Mouse (Mus musculus) liver, embryonic 16.5 days (tissue): ENCODE results near the gene Il17re. TPM values are rescaled to one million over a fixed set of nuclear protein-coding genes. Genes with fewer than 3 reads are reported as not detected.

Experiments used
- ATAC-seq: fragments of 200-750 bp; cut with Nextera tagmentation; 2 replicates; pipeline ENCODE4 v1.8.0; 2017; ENCODE audit warnings: low read depth, mild to moderate bottlenecking, moderate number of reproducible peaks, moderate library complexity
- H3K27ac ChIP-seq: fragments of 300-500 bp; sonication (generic); 2 replicates; pipeline ENCODE4 v1.5.1; 2014; ENCODE audit warnings: mild to moderate bottlenecking, low read length
- H3K27me3 ChIP-seq: fragments of 300-500 bp; sonication (generic); 2 replicates; pipeline ENCODE4 v1.6.1; 2014; ENCODE audit warnings: low read depth, low read length, mixed read lengths; ENCODE audit not compliant: control insufficient read depth, insufficient read depth
- H3K36me3 ChIP-seq: fragments of 300-500 bp; sonication (generic); 2 replicates; pipeline ENCODE4 v1.6.1; 2014; ENCODE audit warnings: mild to moderate bottlenecking; ENCODE audit not compliant: control insufficient read depth, insufficient read depth
- H3K4me1 ChIP-seq: fragments of 300-500 bp; sonication (generic); 2 replicates; pipeline ENCODE4 v1.6.1; 2014; ENCODE audit warnings: low read depth, low read length, mixed read lengths; ENCODE audit not compliant: control insufficient read depth
- H3K4me2 ChIP-seq: fragments of 300-500 bp; sonication (generic); 2 replicates; pipeline ENCODE4 v1.6.1; 2014; ENCODE audit warnings: low read depth, low read length, mixed read lengths
- H3K4me3 ChIP-seq: fragments of 300-500 bp; sonication (generic); 2 replicates; pipeline ENCODE4 v1.5.1; 2014; ENCODE audit warnings: low read depth, mild to moderate bottlenecking, low read length
- H3K9ac ChIP-seq: fragments of 300-500 bp; sonication (generic); 2 replicates; pipeline ENCODE4 v1.6.1; 2014; ENCODE audit warnings: low read depth, low read length
- H3K9me3 ChIP-seq: fragments of 300-500 bp; sonication (generic); replicated peaks from 2 replicates; pipeline ENCODE4 v1.6.1; 2016; ENCODE audit warnings: low read length; ENCODE audit not compliant: control insufficient read depth
- WGBS: fragments of 180-500 bp; shearing (Covaris S2); extraction: QIAGEN DNeasy Blood & Tissue Kit; methylation state at CpG from one replicate; pipeline ENCODE4 v1.1.7; 2014; ENCODE audit not compliant: insufficient replicate concordance; 5-methylcytosine and 5-hydroxymethylcytosine counted together
- microRNA-seq: library from miRNA; unstranded; fragments of <30 nt; microRNA quantifications from one replicate; pipeline ENCODE4, GENCODE M21; 2016
- polyA plus RNA-seq: library from polyadenylated mRNA; unstranded; fragments of >200 nt; fragmentation: Nextera tagmentation; extraction: Ambion mirVana; gene quantifications from 2 replicates; pipeline ENCODE4 v1.2.1, GENCODE M21; 2015

Gene Il17re
- polyA plus RNA-seq, 1 experiment from 2014 or later = 0.33 TPM

DNA sequence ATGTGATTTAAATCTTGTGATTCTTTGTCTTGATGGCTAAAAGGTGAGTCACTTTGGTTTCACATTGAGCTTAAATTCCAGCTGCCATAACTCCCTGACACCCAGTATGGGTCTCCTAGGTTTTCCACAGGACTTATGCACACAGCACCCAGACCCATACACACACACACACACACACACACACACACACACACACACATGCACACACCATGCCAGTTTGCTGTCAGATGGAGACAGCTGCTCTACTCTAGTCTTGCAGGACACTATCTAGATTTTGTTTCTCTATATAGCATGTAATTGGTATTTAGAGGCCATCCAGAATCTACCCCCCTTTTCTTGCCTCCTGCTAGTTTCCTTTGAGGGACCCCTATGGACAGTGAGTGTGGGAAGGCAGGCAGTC, 48.8 kb downstream of the Il17re start:
- no peak overlapping the region for H3K9ac ChIP-seq
- H3K4me3 ChIP-seq = no peak overlapping the region
- H3K36me3 ChIP-seq = no peaks in the 10 kb centered on the region
- H3K9me3 ChIP-seq = no peaks in the 10 kb centered on the region
- no peaks in the 10 kb centered on the region for H3K4me1 ChIP-seq
- H3K4me2 ChIP-seq = no peak overlapping the region
- no peak overlapping the region for H3K27ac ChIP-seq
- no peaks in the 10 kb centered on the region; the same call in 1 of the 2 replicates for H3K27me3 ChIP-seq
- ATAC-seq = no peak

DNA sequence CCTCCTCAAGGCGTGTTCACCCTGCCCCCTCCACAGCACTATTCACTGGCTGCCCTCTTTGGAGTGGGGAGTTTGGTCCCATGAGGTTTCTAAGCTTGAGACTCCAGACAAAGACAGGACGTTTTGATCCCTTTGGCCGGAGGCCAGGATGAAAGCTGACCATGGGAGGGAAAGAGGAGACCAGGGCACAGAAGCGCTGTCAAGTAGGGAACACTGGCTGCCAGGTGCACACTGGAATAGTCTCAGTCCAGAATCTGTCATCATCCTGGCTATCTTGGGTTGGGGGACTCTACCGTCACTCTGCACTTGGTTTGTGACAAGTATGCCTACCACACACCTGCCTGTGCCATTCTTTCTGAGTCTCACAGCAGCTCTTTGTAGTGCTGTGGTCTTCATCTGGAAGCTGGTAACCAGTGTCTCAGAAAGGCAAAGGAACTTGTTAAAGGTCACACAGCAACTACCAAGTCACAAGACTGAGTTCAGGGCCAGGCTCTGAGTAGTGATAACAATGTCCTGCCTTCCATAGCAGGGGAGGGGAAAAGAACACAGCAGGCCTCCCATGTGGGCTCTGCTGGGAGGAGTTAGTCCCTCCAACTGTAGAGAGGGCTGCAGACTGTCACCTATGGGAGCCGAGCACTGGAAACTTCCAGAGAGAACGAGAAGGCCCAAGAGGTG, 50.1 kb downstream of the Il17re start:
- H3K9me3 ChIP-seq = no peaks in the 10 kb centered on the region
- WGBS = 53% methylated on average over 7 of the region's 7 CpGs
- H3K36me3 ChIP-seq = no peaks in the 10 kb centered on the region
- no peaks in the 10 kb centered on the region for H3K4me1 ChIP-seq
- no peaks in the 10 kb centered on the region for H3K27me3 ChIP-seq
- no peak overlapping the region for H3K9ac ChIP-seq
- H3K4me2 ChIP-seq = no peak overlapping the region
- no peak for ATAC-seq
- no peak overlapping the region for H3K27ac ChIP-seq
- no peak overlapping the region for H3K4me3 ChIP-seq

DNA sequence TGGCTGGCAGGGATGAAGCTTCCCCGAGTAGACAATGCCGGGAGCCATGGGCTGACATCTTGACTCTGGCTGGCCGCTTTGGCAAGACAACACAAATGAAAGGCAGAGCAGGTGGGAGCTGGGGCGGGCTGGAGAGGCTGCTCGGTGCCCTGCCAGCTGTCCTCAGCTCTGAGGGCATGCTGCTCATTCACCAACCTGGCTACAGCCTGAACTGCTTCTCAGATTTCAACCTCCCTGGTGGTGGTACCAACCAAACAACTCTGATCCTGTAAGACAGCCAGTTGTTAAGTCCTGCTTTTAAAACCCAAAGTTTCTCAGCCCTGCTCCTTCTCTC, 50.6 kb downstream of the Il17re start:
- Histone ChIP-seq H3K9me3 (no peaks in the 10 kb centered on the region), H3K4me2 (no peak overlapping the region), H3K27ac (no peak overlapping the region), H3K27me3 (no peaks in the 10 kb centered on the region), H3K4me3 (no peak overlapping the region), H3K36me3 (peaks cover 4% of the 10 kb centered on the region), H3K9ac (no peak overlapping the region), H3K4me1 (no peaks in the 10 kb centered on the region)
- ATAC-seq = no peak
- 41% methylated on average over 5 of the region's 5 CpGs for WGBS

DNA sequence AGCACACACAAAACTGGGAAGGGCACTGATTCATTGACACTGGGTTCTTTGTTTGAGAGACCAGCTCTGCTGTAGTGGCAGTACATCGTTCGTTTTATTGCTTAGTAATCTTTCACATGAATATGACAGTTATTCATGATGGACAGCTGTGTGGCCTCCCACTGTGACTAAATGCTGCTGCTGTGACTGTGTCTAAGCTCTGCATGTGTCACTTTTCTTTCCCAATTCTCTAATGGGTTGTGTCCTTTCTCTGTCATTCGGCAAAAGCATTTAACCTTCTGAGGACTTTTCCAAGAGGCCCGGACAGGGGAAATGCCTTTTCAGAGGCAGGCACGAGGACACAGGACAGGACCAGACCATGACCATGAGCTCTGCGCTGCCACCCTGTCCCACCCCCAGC, 55.7 kb downstream of the Il17re start:
- ATAC-seq = no peak
- 88% methylated on average over 6 of the region's 6 CpGs for WGBS
- Histone ChIP-seq H3K27me3 (no peaks in the 10 kb centered on the region), H3K4me3 (no peak overlapping the region), H3K36me3 (peaks cover 37% of the 10 kb centered on the region), H3K27ac (no peak overlapping the region), H3K4me1 (no peaks in the 10 kb centered on the region), H3K9ac (no peak overlapping the region), H3K4me2 (no peak overlapping the region), H3K9me3 (no peaks in the 10 kb centered on the region)

DNA sequence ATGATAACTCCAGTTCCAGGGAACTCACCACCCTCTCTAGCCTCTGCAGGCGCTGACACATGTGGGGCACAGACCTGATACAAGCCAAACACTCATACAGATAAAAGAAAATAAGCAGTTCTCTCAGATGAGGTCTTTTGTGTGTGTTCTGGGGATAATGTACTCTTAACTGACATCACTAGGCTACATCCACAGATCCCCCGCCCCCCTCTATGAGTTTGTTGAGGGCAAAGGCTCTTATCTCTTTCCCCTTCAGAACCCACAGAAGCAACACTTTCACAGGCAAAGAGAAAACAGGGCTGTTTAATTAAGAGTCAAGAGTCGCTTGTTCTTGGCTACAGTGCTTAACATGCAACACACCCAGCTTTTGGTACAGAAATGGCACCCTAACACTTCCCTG, 56.3 kb downstream of the Il17re start:
- Histone ChIP-seq H3K27me3 (no peaks in the 10 kb centered on the region), H3K9me3 (no peaks in the 10 kb centered on the region), H3K4me1 (no peaks in the 10 kb centered on the region), H3K4me3 (no peak overlapping the region), H3K27ac (no peak overlapping the region), H3K4me2 (no peak overlapping the region), H3K9ac (no peak overlapping the region), H3K36me3 (peaks cover 43% of the 10 kb centered on the region)
- WGBS = 45% methylated on average over 3 of the region's 3 CpGs
- ATAC-seq = no peak

DNA sequence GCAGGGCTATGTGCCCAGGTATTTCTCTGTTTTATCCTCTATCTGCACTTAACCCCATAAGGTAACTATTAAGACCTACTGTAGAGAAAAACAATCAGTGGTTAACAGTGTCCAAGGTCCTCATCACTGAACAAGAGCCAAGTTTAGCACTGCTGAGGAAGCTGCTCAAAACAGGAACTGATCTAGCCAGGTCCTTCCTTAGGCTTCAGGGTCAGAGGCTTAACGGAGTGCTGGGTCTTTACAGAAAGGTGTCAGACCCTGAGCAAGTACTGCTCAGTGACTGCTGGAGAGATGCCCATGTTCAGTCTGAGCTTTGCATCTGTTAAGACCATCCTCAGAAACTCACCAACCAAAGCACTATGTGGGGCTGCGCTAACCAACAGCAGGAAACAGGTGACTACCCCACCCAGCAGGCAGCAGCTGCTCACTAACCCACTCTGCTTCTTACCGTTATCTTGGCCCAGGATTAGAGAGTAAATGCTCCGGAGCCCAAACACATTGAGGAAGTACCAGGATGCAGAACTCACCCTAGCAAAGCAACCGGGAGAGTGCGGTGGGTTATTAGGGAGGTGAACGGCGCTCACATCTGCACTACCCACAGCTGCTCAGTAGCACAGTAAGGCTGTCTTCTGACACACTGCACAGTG, 59.3 kb downstream of the Il17re start:
- Histone ChIP-seq H3K27ac (no peak overlapping the region), H3K36me3 (peaks cover 60% of the 10 kb centered on the region), H3K4me1 (no peaks in the 10 kb centered on the region), H3K27me3 (no peaks in the 10 kb centered on the region), H3K9ac (no peak overlapping the region), H3K4me2 (no peak overlapping the region), H3K4me3 (no peak overlapping the region), H3K9me3 (no peaks in the 10 kb centered on the region)
- WGBS = 39% methylated on average over 8 of the region's 8 CpGs
- peak; percentile 21; the same call in 1 of the 2 replicates for ATAC-seq

Small RNA genes within 50 kb of the gene (microRNA-seq; reads per million reads assigned to microRNA genes)
- not detected for gene Gm24387

Other genes starting within 250 kb of the Il17re start
- 16.4 and 16.8 TPM in 2 replicates for gene Mtmr14, start 220.6 kb upstream of the Il17re start, polyA plus RNA-seq
- 0.02 TPM in 1 of 2 replicates, not detected in the other for gene Cpne9, start 176.2 kb upstream of the Il17re start, polyA plus RNA-seq
- gene Brpf1, start 151.3 kb upstream of the Il17re start, polyA plus RNA-seq = 7.5 and 7.7 TPM in 2 replicates
- 4.4 and 5.0 TPM in 2 replicates for gene Ogg1, start 131.5 kb upstream of the Il17re start, polyA plus RNA-seq
- 17.0 and 19.7 TPM in 2 replicates for gene Camk1, start 114.5 kb upstream of the Il17re start, polyA plus RNA-seq
- 16.5 and 17.2 TPM in 2 replicates for gene Tada3, start 80.6 kb upstream of the Il17re start, polyA plus RNA-seq
- 178 and 179 TPM in 2 replicates for gene Arpc4, start 80.4 kb upstream of the Il17re start, polyA plus RNA-seq
- 0.90 and 1.3 TPM in 2 replicates for gene Ttll3, start 69.2 kb upstream of the Il17re start, polyA plus RNA-seq
- 11.8 and 12.1 TPM in 2 replicates for gene Rpusd3, start 39.1 kb upstream of the Il17re start, polyA plus RNA-seq
- 0.14 and 0.40 TPM in 2 replicates for gene Cidec, start 22.7 kb upstream of the Il17re start, polyA plus RNA-seq
- 30.1 and 30.9 TPM in 2 replicates for gene Jagn1, start 15.9 kb upstream of the Il17re start, polyA plus RNA-seq
- gene Il17rc, start 12.9 kb downstream of the Il17re start, polyA plus RNA-seq = 9.5 and 11.9 TPM in 2 replicates
- 6.9 and 7.3 TPM in 2 replicates for gene Creld1, start 24.8 kb downstream of the Il17re start, polyA plus RNA-seq
- gene Prrt3, start 43.4 kb downstream of the Il17re start, polyA plus RNA-seq = 0.05 TPM in 1 of 2 replicates, not detected in the other
- gene Emc3, start 73.2 kb downstream of the Il17re start, polyA plus RNA-seq = 40.6 and 42.0 TPM in 2 replicates
- 6.8 and 7.3 TPM in 2 replicates for gene Fancd2, start 73.2 kb downstream of the Il17re start, polyA plus RNA-seq
- not detected in 2 replicates for gene Fancd2os, start 142.2 kb downstream of the Il17re start, polyA plus RNA-seq
- 77.9 and 78.0 TPM in 2 replicates for gene Brk1, start 146.3 kb downstream of the Il17re start, polyA plus RNA-seq
- 9.0 and 9.1 TPM in 2 replicates for gene Vhl, start 165.5 kb downstream of the Il17re start, polyA plus RNA-seq
- gene Irak2, start 180.0 kb downstream of the Il17re start, polyA plus RNA-seq = 12.4 and 13.2 TPM in 2 replicates
- gene Tatdn2, start 238.6 kb downstream of the Il17re start, polyA plus RNA-seq = 0.40 and 0.47 TPM in 2 replicates